Mouse (Mus musculus) myocyte (in vitro differentiated cells): ENCODE results near the gene Usf3. TPM values are rescaled to one million over a fixed set of nuclear protein-coding genes. Genes with fewer than 3 reads are reported as not detected.

Source experiments
- H3K27me3 ChIP-seq: one replicate; pipeline ENCODE4 v1.6.1; 2011; ENCODE audit not compliant: control insufficient read depth, insufficient read depth, insufficient read length
- H3K36me3 ChIP-seq: one replicate; pipeline ENCODE4 v1.6.1; 2011; ENCODE audit not compliant: control insufficient read depth, insufficient read depth
- H3K4me2 ChIP-seq: one replicate; pipeline ENCODE4 v1.6.1; 2011; ENCODE audit warnings: low read depth, control low read depth
- H3K4me3 ChIP-seq: one replicate; pipeline ENCODE4 v1.5.1; 2011; ENCODE audit warnings: mild to moderate bottlenecking, control low read depth, moderate library complexity
- H3K79me2 ChIP-seq: one replicate; pipeline ENCODE4 v1.6.1; 2011; ENCODE audit not compliant: control insufficient read depth, insufficient read depth
- H3ac ChIP-seq: one replicate; pipeline ENCODE4 v1.6.1; 2011; ENCODE audit not compliant: control insufficient read depth, insufficient read length
- CEBPB ChIP-seq: IDR thresholded peaks from 2 replicates; pipeline ENCODE4 v1.6.1; 2011; ENCODE audit warnings: mild to moderate bottlenecking, moderate library complexity; ENCODE audit not compliant: poor library complexity, insufficient read depth, severe bottlenecking
- E2F4 ChIP-seq: IDR thresholded peaks from one replicate; pipeline ENCODE4 v1.6.1; 2011; ENCODE audit warnings: mild to moderate bottlenecking, control low read depth, moderate library complexity; ENCODE audit not compliant: insufficient read depth
- MAX ChIP-seq: IDR thresholded peaks from one replicate; pipeline ENCODE4 v1.6.1; 2011; ENCODE audit warnings: low read depth, mild to moderate bottlenecking, control low read depth
- MYOD1 ChIP-seq, 3 experiments: IDR thresholded peaks; one replicate each; pipeline ENCODE4 v1.6.1; 2011; ENCODE audit warnings: control low read depth in 2 of 3, low read depth in 2 of 3, mild to moderate bottlenecking in 2 of 3, moderate library complexity in 1 of 3; ENCODE audit not compliant: insufficient read length in 2 of 3, control insufficient read depth in 1 of 3
- MYOG ChIP-seq, 3 experiments: IDR thresholded peaks; one replicate each; pipeline ENCODE4 v1.6.1; 2011; ENCODE audit warnings: control low read depth in 2 of 3, low read depth in 2 of 3, mild to moderate bottlenecking in 2 of 3; ENCODE audit not compliant: insufficient read length in 2 of 3, control insufficient read depth in 1 of 3, insufficient read depth in 1 of 3
- POLR2A ChIP-seq: IDR thresholded peaks from one replicate; pipeline ENCODE4 v1.6.1; 2011; ENCODE audit warnings: low read depth, mild to moderate bottlenecking, control low read depth, moderate library complexity; ENCODE audit not compliant: insufficient read length
- POLR2AphosphoS2 ChIP-seq: IDR thresholded peaks from one replicate; pipeline ENCODE4 v1.6.1; 2011; ENCODE audit warnings: low read depth, control low read depth; ENCODE audit not compliant: insufficient read length
- REST ChIP-seq: IDR thresholded peaks from one replicate; pipeline ENCODE4 v1.6.1; 2011; ENCODE audit warnings: mild to moderate bottlenecking, control low read depth, moderate library complexity; ENCODE audit not compliant: insufficient read depth, insufficient read length
- SRF ChIP-seq: IDR thresholded peaks from one replicate; pipeline ENCODE4 v1.6.1; 2011; ENCODE audit warnings: low read depth; ENCODE audit not compliant: control insufficient read depth, insufficient read length
- TCF12 ChIP-seq: IDR thresholded peaks from one replicate; pipeline ENCODE4 v1.6.1; 2011; ENCODE audit warnings: mild to moderate bottlenecking, control low read depth; ENCODE audit not compliant: poor library complexity, insufficient read depth, severe bottlenecking
- TCF3 ChIP-seq: IDR thresholded peaks from one replicate; pipeline ENCODE4 v1.6.1; 2011; ENCODE audit warnings: low read depth, control low read depth; ENCODE audit not compliant: insufficient read length
- USF1 ChIP-seq: IDR thresholded peaks from one replicate; pipeline ENCODE4 v1.6.1; 2011; ENCODE audit warnings: low read depth, mild to moderate bottlenecking, control low read depth, moderate library complexity
- polyA plus RNA-seq: library from polyadenylated mRNA; unstranded; fragments of >200 nt; fragmentation: generic; extraction: Trizol; gene quantifications from one replicate; pipeline ENCODE4 v1.2.1, GENCODE M21; 2012; ENCODE audit warnings: missing spikeins

The Usf3 gene
- polyA plus RNA-seq, 1 experiment, result 3.5 TPM

- H3K4me3 ChIP-seq, result no peak overlapping the region
- TF ChIP-seq CEBPB, result no peak
- TF ChIP-seq TCF12, result no peak
- no peak for TF ChIP-seq TCF3
- H3K27me3 ChIP-seq, result no peaks in the 10 kb centered on the region
- H3K79me2 ChIP-seq, result peaks cover 87% of the 10 kb centered on the region
- no peaks in the 10 kb centered on the region for H3K36me3 ChIP-seq
- H3ac ChIP-seq, result no peak overlapping the region
- H3K4me2 ChIP-seq, result no peak overlapping the region
These were observed 40.7 kb upstream of the Usf3 start for GRCm38 (mm10) chr16:44132300-44132699.

- Histone ChIP-seq H3K27me3 (no peaks in the 10 kb centered on the region), H3ac (no peak overlapping the region), H3K36me3 (no peaks in the 10 kb centered on the region), H3K79me2 (peaks cover 95% of the 10 kb centered on the region), H3K4me2 (no peak overlapping the region), H3K4me3 (no peak overlapping the region)
- TF ChIP-seq MYOD1 (IDR thresholded peaks at IDR 0.05; ENCODE audit: control insufficient read depth in 1 of 3, insufficient read length in 2 of 3, low read depth in 2 of 3) (no peak), POLR2AphosphoS2 (no peak), TCF3 (no peak), USF1 (no peak), SRF (no peak), E2F4 (no peak), TCF12 (no peak), POLR2A (no peak), MAX (no peak), MYOG (IDR thresholded peaks at IDR 0.05; ENCODE audit: control insufficient read depth in 1 of 3, insufficient read depth in 1 of 3, insufficient read length in 2 of 3, low read depth in 2 of 3) (no peak), CEBPB (no peak), REST (no peak)
These were observed 39.9 kb upstream of the Usf3 start for GRCm38 (mm10) chr16:44133187-44133586.

GRCm38 (mm10) chr16:44136511-44137021 is 36.5 kb upstream of the Usf3 start:
- no peaks in the 10 kb centered on the region for H3K36me3 ChIP-seq

GRCm38 (mm10) chr16:44138377-44138978 is 34.6 kb upstream of the Usf3 start:
- no peak for TF ChIP-seq REST
- peak; percentile 73 for TF ChIP-seq POLR2A
- no peak for TF ChIP-seq USF1
- TF ChIP-seq E2F4, result no peak
- TF ChIP-seq TCF3, result no peak
- TF ChIP-seq MYOD1 (IDR thresholded peaks at IDR 0.05; ENCODE audit: control insufficient read depth in 1 of 3, insufficient read length in 2 of 3, low read depth in 2 of 3), result no peak
- Histone ChIP-seq H3K27me3 (no peaks in the 10 kb centered on the region), H3K36me3 (no peaks in the 10 kb centered on the region), H3K79me2 (peaks cover 84% of the 10 kb centered on the region), H3ac (peak overlapping the region; percentile 32), H3K4me3 (peak overlapping the region; percentile 91), H3K4me2 (peak overlapping the region; percentile 79)

More at GRCm38 (mm10) chr16:44136511-44137021, 36.5 kb upstream of the Usf3 start:
- Histone ChIP-seq H3K4me2 (peak overlapping the region; percentile 79), H3K4me3 (no peak overlapping the region), H3K79me2 (peaks cover 84% of the 10 kb centered on the region), H3K27me3 (no peaks in the 10 kb centered on the region), H3ac (no peak overlapping the region)
- TF ChIP-seq MYOD1 (IDR thresholded peaks at IDR 0.05; ENCODE audit: control insufficient read depth in 1 of 3, insufficient read length in 2 of 3, low read depth in 2 of 3) (no peak), POLR2AphosphoS2 (no peak)

- H3K36me3 ChIP-seq, result no peaks in the 10 kb centered on the region
- peaks cover 84% of the 10 kb centered on the region for H3K79me2 ChIP-seq
- peak overlapping the region; percentile 77 for H3K4me2 ChIP-seq
- TF ChIP-seq POLR2AphosphoS2 (peak; percentile 78), USF1 (peak; percentile 93), MYOD1 (IDR thresholded peaks at IDR 0.05; ENCODE audit: control insufficient read depth in 1 of 3, insufficient read length in 2 of 3, low read depth in 2 of 3) (no peak)
- H3K4me3 ChIP-seq, result peak overlapping the region; percentile 91
- H3K27me3 ChIP-seq, result no peaks in the 10 kb centered on the region
- H3ac ChIP-seq, result peak overlapping the region; percentile 32
These were observed 34.0 kb upstream of the Usf3 start for GRCm38 (mm10) chr16:44138979-44139535.
